Mouse (Mus musculus): ENCODE results near the gene Gm12117.

Gene Gm12117

DNA sequence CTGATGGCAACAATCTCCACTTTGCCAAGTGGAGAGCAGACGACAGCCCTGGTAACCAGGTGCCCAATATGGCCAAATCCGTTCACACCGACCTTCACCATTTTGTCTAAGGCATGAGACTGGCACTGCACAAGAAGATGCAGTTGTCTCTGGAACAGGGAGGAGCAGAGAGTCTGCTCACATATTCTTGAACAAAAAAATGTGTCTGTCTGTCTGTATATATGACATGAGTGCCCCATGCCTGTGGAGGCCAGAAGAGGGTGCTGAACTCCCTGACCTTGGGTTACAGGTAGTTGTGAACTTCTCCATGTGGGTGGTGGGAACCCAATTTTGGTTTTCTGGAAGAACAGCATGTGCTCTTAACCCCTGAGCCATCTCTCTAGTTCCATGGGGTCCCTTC lies at the start of gene Gm12117:
Gene Gm12117, minus strand, starts transcription at position 101 of the 400 bp plus-strand sequence.
- DNase-seq (ENCODE audit: low spot score), result no peak

- DNase-seq (ENCODE audit: low spot score), result no peak
These were observed 42.6 kb upstream of the Gm12117 start for GRCm38 (mm10) chr11:33319006-33319611.

DNA sequence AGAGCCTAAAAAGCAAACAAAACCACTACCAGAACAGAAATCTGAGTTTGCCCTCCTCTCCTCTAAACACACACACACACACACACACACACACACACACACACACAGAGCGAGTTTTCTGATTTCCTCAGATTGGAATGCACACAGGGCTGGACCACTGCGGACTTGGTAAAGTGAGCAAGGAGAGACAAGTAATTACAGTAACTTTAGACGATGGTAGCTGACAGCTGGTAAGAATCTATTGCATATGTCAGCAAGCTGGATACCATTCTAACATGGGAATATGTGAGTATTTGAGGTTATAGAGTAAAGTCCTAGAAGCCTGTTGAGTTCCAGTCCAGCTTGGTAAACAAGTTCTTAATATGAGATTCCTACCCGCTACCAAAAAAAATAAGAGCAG lies 33.0 kb upstream of the Gm12117 start:
- no peak for DNase-seq (ENCODE audit: low spot score)

DNA sequence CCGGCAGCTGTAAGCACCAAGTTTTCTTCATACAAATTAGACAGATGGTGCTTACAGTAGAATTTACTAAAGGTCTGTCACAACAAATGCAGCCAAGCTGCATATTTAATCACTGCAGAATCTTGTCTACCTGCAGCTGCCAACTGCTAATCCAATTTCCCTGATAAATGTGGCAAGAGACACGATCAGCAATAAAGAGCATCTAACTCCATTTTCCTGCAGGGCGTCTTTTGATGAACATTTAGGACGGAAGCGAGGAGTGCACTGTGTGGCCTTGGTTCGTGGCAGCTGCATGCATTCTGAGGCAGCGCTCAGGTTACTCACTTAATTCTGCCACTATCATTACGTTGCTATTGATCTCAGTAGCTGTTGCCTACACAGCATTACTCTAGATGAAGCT lies 24.3 kb upstream of the Gm12117 start:
- no peak for DNase-seq (ENCODE audit: low spot score)

DNA sequence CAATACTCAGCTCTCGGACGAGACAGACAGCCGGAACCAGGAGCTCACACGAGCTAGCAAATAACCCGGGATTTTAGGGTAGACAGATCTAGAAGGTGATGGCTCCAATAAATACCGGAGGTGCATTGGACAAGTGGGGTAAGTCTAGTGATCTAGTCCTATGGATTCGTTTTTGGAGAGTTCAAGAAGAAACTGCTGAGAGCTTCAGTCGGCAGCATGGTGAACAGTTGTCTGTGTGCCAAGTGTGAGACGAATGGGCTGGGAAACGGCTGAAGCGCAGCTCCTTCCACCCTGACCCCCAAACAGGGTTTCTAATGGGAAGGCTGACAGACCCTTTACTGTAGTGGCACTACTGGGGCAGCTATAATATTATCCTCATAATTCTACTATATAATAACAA lies 22.8 kb upstream of the Gm12117 start:
- DNase-seq (ENCODE audit: low spot score), result no peak

- no peak for DNase-seq (ENCODE audit: low spot score)
These were observed 20.6 kb upstream of the Gm12117 start for GRCm38 (mm10) chr11:33297121-33297520.

- DNase-seq (ENCODE audit: low spot score), result no peak
These were observed 18.9 kb upstream of the Gm12117 start for GRCm38 (mm10) chr11:33295422-33295821.

- no peak for DNase-seq (ENCODE audit: low spot score)
These were observed 17.5 kb upstream of the Gm12117 start for GRCm38 (mm10) chr11:33294063-33294462.

DNA sequence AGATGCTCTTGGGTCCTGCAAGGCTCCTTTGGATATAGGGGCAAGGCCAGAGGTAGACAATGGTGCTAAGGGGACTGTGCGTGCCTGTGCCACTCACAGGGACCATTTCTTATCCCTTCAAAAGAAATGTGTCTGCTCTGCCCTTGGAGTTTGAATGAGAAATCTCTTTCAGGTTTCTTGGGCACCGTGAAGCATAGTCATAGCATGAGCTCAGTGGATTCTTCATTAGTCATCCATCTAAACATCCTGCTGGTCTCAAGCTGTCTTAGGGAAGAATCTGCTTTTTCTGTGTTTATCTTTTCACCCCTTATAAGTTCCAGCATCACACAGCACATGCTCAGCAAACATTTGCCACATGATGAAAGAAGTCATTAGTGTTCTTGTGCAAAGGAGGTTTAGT lies 2.0 kb upstream of the Gm12117 start:
- DNase-seq (ENCODE audit: low spot score), result no peak

- no peak for DNase-seq (ENCODE audit: low spot score)
These were observed 1.7 kb downstream of the Gm12117 start for GRCm38 (mm10) chr11:33274816-33275215.

- no peak for DNase-seq (ENCODE audit: low spot score)
These were observed 2.2 kb downstream of the Gm12117 start for GRCm38 (mm10) chr11:33274294-33274693.

- no peak for DNase-seq (ENCODE audit: low spot score)
These were observed 36.2 kb downstream of the Gm12117 start for GRCm38 (mm10) chr11:33240295-33240694.

GRCm38 (mm10) chr11:33234134-33234533 lies 42.4 kb downstream of the Gm12117 start:
- DNase-seq (ENCODE audit: low spot score), result no peak

DNA sequence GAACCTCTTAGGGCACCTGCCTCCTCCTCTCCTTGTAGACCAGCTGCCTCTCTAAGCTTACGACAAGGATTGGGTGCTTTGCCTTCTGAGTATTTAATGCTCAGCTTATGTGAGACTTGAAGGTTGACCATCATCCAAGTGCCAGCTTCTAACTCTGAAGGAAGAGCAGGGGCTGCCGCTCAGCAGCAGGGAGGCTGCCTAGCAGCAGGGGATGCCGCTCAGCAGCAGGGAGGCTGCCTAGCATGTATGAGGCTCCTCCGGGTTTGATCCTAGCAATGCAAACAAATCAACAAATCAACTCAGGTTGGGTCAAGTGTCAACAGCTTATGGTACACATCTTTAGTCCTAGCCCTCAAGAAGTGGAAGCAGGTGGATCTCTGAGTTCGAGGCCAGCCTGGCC lies 44.5 kb downstream of the Gm12117 start:
- no peak for DNase-seq (ENCODE audit: low spot score)

GRCm38 (mm10) chr11:33228186-33228585 lies 48.4 kb downstream of the Gm12117 start:
- no peak for DNase-seq (ENCODE audit: low spot score)

GRCm38 (mm10) chr11:33226516-33226915 lies 50.0 kb downstream of the Gm12117 start:
- no peak for DNase-seq (ENCODE audit: low spot score)

All from T-cell, adult 2 months (primary cell).